Mouse (Mus musculus) hindbrain, embryonic 14.5 days (tissue): ENCODE results near the gene Tgm5. TPM values are rescaled to one million over a fixed set of nuclear protein-coding genes. Genes with fewer than 3 reads are reported as not detected.
A peak's percentile ranks its signal among the peaks of the same experiment; 100 is the strongest.

Experiments used
- ATAC-seq: fragments of 200-750 bp; cut with Nextera tagmentation; 2 replicates; pipeline ENCODE4 v1.8.0; 2017; ENCODE audit warnings: moderate number of reproducible peaks, mild to moderate bottlenecking, moderate TSS enrichment, moderate library complexity; ENCODE audit not compliant: low FRiP score
- DNase-seq: peaks from one replicate; pipeline ENCODE4 v3.0.0-alpha.2; 2015; ENCODE audit warnings: low spot score
- H3K27ac ChIP-seq: fragments of 300-500 bp; sonication (generic); 2 replicates; pipeline ENCODE4 v1.5.1; 2014; ENCODE audit warnings: mild to moderate bottlenecking, moderate library complexity
- H3K27me3 ChIP-seq: fragments of 300-500 bp; sonication (generic); 2 replicates; pipeline ENCODE4 v1.6.1; 2014; ENCODE audit warnings: mild to moderate bottlenecking, low read length, mixed read lengths; ENCODE audit not compliant: control insufficient read depth, insufficient read depth
- H3K36me3 ChIP-seq: fragments of 300-500 bp; sonication (generic); replicated peaks from 2 replicates; pipeline ENCODE4 v1.6.1; 2014; ENCODE audit not compliant: control insufficient read depth, insufficient read depth
- H3K4me1 ChIP-seq: fragments of 300-500 bp; sonication (generic); replicated peaks from 2 replicates; pipeline ENCODE4 v1.6.1; 2014; ENCODE audit warnings: antibody characterized with exemption, low read length, mixed read lengths; ENCODE audit not compliant: control insufficient read depth, insufficient read depth
- H3K4me2 ChIP-seq: fragments of 300-500 bp; sonication (generic); replicated peaks from 2 replicates; pipeline ENCODE4 v1.6.1; 2014; ENCODE audit warnings: mild to moderate bottlenecking, moderate library complexity
- H3K4me3 ChIP-seq: fragments of 300-500 bp; sonication (generic); replicated peaks from 2 replicates; pipeline ENCODE4 v1.5.1; 2014; ENCODE audit warnings: mild to moderate bottlenecking, low read length
- H3K9ac ChIP-seq: fragments of 300-500 bp; sonication (generic); 2 replicates; pipeline ENCODE4 v1.6.1; 2014
- H3K9me3 ChIP-seq: fragments of 300-500 bp; sonication (generic); 2 replicates; pipeline ENCODE4 v1.6.1; 2016; ENCODE audit warnings: low read length; ENCODE audit not compliant: control insufficient read depth
- WGBS: fragments of 180-500 bp; shearing (Covaris S2); extraction: QIAGEN DNeasy Blood & Tissue Kit; methylation state at CpG from one replicate; pipeline ENCODE4 v1.1.7; 2014; 5-methylcytosine and 5-hydroxymethylcytosine counted together
- polyA plus RNA-seq: library from polyadenylated mRNA; unstranded; fragments of >200 nt; fragmentation: Nextera tagmentation; extraction: Ambion mirVana; gene quantifications from 2 replicates; pipeline ENCODE4 v1.2.1, GENCODE M21; 2014

Gene Tgm5
- polyA plus RNA-seq, 1 experiment from 2014 or later = 0.24 TPM

DNA sequence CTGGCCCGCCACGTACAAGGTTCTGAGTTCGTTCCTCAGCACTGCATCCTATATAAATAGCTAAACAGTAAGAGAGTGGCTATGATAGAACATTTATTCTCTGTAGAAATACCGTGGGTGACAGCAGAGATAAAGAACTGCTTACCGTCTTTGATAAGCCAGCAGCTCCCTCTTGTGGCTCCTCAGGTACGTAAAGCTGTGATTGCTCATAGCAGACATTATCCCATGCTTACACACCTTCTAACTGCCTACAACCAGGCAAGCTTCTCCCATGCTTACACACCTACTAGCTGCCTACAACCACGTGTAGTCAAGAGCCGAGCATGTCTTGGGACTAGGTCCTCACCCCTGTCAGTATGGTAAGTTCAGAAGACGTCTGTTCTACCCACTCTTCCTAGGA is 16.4 kb upstream of the Tgm5 start:
- 22% methylated on average over 9 of the region's 9 CpGs for WGBS
- Histone ChIP-seq H3K27me3 (no peaks in the 10 kb centered on the region), H3K4me1 (no peaks in the 10 kb centered on the region), H3K27ac (no peak overlapping the region), H3K9ac (no peak overlapping the region), H3K36me3 (no peaks in the 10 kb centered on the region), H3K4me3 (no peak overlapping the region), H3K9me3 (no peaks in the 10 kb centered on the region), H3K4me2 (no peak overlapping the region)
- DNase-seq = peak; percentile 81
- ATAC-seq = no peak

DNA sequence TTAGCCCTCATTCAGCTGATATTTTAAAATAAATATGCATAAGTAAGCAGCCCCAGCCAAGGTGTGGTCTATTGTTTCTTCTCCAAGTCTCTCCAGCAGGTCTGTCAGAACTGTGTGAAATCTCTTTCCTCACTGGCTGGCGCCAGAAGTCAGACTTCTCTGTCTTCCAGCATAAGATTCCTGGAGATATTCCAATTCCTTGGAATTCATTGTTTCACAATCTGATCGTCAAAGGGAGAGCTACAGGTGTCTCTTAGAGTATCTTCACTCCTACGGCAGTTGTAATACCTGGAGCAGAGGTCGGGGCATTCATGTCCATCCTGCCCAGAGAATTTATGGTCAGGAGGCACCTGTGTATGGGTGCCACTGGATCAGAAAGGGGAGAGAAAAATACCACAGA is 4.1 kb upstream of the Tgm5 start:
- no peaks in the 10 kb centered on the region for H3K27me3 ChIP-seq
- no peaks in the 10 kb centered on the region for H3K36me3 ChIP-seq
- no peak overlapping the region for H3K9ac ChIP-seq
- no peak overlapping the region for H3K4me2 ChIP-seq
- H3K9me3 ChIP-seq = no peaks in the 10 kb centered on the region
- ATAC-seq = no peak
- H3K4me3 ChIP-seq = no peak overlapping the region
- 80% methylated on average over 4 of the region's 4 CpGs for WGBS
- no peak overlapping the region for H3K27ac ChIP-seq
- no peaks in the 10 kb centered on the region for H3K4me1 ChIP-seq
- no peak for DNase-seq

DNA sequence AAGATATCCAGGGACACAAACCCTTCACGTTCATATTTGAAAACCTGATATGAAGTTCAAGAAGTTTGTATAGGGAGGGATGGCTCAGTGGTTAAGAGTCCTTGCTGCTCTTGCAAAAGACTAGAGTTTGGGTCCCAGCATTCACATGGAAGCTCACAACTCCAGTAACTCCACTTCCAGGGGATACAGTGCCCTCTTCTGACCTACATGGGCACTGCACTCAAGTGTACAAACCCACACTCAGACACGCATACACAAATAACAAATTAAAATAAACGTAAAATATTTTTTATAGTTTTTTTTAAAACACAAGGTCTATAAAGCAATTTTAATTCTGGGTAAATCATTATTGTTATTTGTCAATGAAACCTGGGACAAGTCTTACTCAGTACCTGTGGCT is 2.9 kb upstream of the Tgm5 start:
- Histone ChIP-seq H3K36me3 (no peaks in the 10 kb centered on the region), H3K27me3 (no peaks in the 10 kb centered on the region), H3K4me1 (no peaks in the 10 kb centered on the region), H3K9ac (no peak overlapping the region), H3K9me3 (no peaks in the 10 kb centered on the region), H3K4me2 (no peak overlapping the region), H3K4me3 (no peak overlapping the region), H3K27ac (no peak overlapping the region)
- DNase-seq (no peak), ATAC-seq (no peak)
- WGBS = 91% methylated on average over 3 of the region's 3 CpGs

DNA sequence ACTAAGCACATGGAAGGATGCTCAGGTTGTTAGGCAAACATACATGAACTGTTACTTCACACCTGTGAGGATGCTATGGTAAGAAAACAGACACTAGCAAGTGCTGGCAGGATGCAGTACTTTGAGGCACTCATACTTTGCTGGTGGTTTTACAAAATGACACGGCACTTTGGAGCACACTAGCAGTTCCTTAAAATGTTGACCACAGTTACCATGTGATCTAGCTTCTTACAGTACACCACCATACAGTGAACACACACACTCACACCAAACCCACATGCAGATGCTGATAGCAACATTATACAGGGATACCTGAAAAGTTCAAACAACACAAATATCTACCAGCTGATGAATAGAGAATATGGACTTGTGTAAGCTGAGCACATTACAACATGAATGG is 3.0 kb downstream of the Tgm5 start:
- WGBS = 90% methylated on average over 1 of the region's 1 CpGs
- H3K9me3 ChIP-seq = no peaks in the 10 kb centered on the region
- DNase-seq (no peak), ATAC-seq (no peak)
- H3K4me3 ChIP-seq = no peak overlapping the region
- no peak overlapping the region for H3K9ac ChIP-seq
- no peaks in the 10 kb centered on the region for H3K36me3 ChIP-seq
- H3K27me3 ChIP-seq = no peaks in the 10 kb centered on the region
- H3K4me1 ChIP-seq = no peaks in the 10 kb centered on the region
- no peak overlapping the region for H3K27ac ChIP-seq
- no peak overlapping the region for H3K4me2 ChIP-seq

DNA sequence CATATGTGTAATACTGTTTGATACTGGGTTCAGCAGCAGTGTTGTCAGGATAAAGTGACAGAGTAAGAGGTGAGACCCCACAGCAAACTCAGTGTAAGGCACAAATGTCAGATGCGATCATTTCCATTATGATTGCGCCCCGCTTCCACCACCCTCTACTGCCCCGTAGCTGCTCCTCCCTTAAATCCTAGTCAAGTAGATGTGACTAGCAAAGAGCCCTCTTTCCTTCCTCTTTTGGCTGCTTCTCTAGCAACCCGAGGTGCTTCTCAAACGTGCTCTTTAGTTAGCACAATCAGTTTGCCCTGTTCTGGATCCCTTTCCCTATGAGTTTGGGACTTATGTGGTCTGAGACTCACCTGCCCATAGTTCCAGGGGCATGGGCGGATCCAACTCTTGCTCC is 10.9 kb downstream of the Tgm5 start:
- WGBS = 87% methylated on average over 7 of the region's 7 CpGs
- no peak overlapping the region for H3K4me3 ChIP-seq

DNA sequence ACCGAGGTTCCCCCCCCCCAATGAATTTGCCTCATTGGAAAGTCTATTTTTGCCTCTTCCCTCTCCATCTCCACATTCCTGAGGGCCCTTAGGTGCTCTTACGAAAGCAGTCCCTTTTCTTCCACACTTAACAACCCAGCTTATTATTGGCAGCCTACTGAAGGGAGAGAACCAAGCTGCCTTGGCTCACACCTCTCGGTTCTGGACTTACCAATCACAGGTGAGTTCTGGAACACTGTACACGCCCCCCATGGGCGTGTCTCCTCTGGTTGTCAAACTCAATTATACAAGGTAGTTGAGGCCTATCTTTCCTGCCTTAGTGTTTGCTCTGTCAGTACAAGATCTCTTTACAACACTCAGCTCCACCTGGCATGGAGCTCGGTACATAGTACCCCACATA is 13.8 kb downstream of the Tgm5 start:
- DNase-seq = no peak
- H3K4me3 ChIP-seq = no peak overlapping the region
- H3K4me1 ChIP-seq = no peaks in the 10 kb centered on the region
- H3K9ac ChIP-seq = no peak overlapping the region
- H3K36me3 ChIP-seq = no peaks in the 10 kb centered on the region
- H3K4me2 ChIP-seq = no peak overlapping the region
- WGBS = 86% methylated on average over 6 of the region's 6 CpGs
- H3K27me3 ChIP-seq = no peaks in the 10 kb centered on the region
- H3K9me3 ChIP-seq = no peaks in the 10 kb centered on the region
- no peak for ATAC-seq
- no peak overlapping the region for H3K27ac ChIP-seq

More for the DNA sequence above, 10.9 kb downstream of the Tgm5 start:
- Histone ChIP-seq H3K9me3 (no peaks in the 10 kb centered on the region), H3K4me2 (no peak overlapping the region), H3K4me1 (no peaks in the 10 kb centered on the region), H3K27ac (no peak overlapping the region), H3K9ac (no peak overlapping the region), H3K27me3 (no peaks in the 10 kb centered on the region), H3K36me3 (no peaks in the 10 kb centered on the region)
- ATAC-seq = no peak
- no peak for DNase-seq

DNA sequence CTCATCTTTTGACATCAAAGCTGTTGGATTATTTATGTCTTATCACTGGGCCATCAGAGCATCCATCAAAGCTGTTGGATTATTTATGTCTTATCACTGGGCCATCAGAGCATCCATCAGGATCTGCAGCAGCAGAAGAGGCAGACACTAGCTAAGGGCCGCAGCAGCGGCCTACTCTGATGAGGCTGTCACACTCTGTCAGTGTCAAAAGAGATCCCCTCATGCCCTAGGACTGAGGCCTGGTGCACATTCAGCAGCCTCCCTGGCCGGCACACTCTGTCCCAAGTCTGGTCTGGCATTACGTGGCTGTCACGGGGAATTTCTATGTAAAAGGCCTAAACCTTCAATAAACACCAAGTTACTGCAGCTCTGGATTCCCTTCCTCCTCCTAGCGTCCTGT is 16.1 kb downstream of the Tgm5 start:
- 67% methylated on average over 6 of the region's 6 CpGs for WGBS
- ATAC-seq = no peak
- Histone ChIP-seq H3K4me2 (no peak overlapping the region), H3K4me3 (no peak overlapping the region), H3K9me3 (no peaks in the 10 kb centered on the region), H3K4me1 (no peaks in the 10 kb centered on the region), H3K27ac (no peak overlapping the region), H3K36me3 (no peaks in the 10 kb centered on the region), H3K9ac (no peak overlapping the region), H3K27me3 (no peaks in the 10 kb centered on the region)
- DNase-seq = no peak

DNA sequence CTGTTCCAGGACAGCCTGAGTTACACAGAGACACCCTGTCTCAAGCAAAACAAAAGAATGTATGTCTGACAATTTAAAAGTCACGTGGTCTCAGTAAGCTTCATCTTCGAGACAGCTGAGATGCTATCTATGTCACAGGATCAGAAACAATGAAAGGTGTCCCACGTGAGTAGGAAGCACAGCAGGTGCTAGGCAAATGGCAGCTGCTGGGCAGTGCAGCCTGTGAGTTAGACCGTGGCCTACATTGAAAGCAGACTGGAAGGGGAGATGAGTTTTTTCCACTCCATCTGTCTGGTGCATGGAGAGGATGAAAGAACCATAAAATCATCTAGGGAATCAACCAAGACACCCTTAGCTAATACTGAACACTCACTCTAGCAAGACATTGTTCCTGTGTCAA is 18.5 kb downstream of the Tgm5 start:
- H3K9ac ChIP-seq = no peak overlapping the region
- ATAC-seq (no peak), DNase-seq (no peak)
- H3K4me1 ChIP-seq = no peaks in the 10 kb centered on the region
- no peaks in the 10 kb centered on the region for H3K27me3 ChIP-seq
- no peak overlapping the region for H3K4me2 ChIP-seq
- WGBS = 51% methylated on average over 4 of the region's 4 CpGs
- H3K4me3 ChIP-seq = no peak overlapping the region
- no peaks in the 10 kb centered on the region for H3K36me3 ChIP-seq
- H3K27ac ChIP-seq = no peak overlapping the region
- no peaks in the 10 kb centered on the region for H3K9me3 ChIP-seq

DNA sequence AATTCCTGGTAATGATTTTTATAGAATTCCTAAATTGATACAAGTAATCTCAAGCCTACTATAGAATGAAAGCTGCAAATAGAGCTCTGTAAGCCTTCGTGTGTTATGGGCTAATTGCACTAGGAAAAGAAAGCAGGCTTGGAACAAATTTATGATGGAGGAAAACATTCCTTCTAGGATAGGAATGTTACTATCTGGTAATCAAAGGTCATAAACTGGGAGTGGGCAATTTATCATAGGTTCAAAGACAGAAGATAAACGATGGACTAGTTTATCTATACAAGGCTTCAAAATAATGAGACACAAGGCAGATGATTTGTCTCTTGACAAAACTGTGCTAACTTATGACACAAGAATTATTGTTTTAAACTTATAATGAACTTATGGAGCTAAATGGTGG is 24.3 kb downstream of the Tgm5 start:
- 93% methylated on average over 2 of the region's 2 CpGs for WGBS
- H3K27ac ChIP-seq = no peak overlapping the region
- ATAC-seq = no peak

DNA sequence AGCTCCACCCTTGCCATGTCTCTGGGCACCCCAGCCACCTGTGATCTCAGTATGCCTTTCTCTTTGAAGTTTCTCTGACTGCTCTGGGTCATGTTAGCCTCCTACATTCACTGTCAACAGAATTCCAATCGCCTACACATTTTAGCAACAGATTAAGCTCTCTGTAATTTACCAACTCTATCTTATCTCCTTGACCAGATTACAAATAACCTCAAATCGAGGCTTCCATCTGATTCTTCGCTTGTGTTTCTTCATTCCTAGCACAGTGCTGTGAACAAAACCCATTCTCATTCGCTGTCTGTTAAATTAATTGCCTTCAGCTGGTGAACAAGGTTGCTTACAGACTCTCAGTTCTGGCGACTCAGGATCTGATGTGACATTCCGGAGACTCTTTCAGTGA is 27.6 kb downstream of the Tgm5 start:
- Histone ChIP-seq H3K4me3 (no peak overlapping the region), H3K9me3 (no peaks in the 10 kb centered on the region), H3K9ac (no peak overlapping the region), H3K4me1 (no peaks in the 10 kb centered on the region), H3K27ac (no peak overlapping the region), H3K36me3 (no peaks in the 10 kb centered on the region), H3K4me2 (no peak overlapping the region), H3K27me3 (no peaks in the 10 kb centered on the region)
- 75% methylated on average over 6 of the region's 6 CpGs for WGBS
- ATAC-seq (no peak), DNase-seq (no peak)

More for the DNA sequence above, 24.3 kb downstream of the Tgm5 start:
- DNase-seq = no peak
- H3K9me3 ChIP-seq = no peaks in the 10 kb centered on the region
- H3K4me1 ChIP-seq = no peaks in the 10 kb centered on the region
- no peaks in the 10 kb centered on the region for H3K36me3 ChIP-seq
- H3K27me3 ChIP-seq = no peaks in the 10 kb centered on the region
- no peak overlapping the region for H3K4me2 ChIP-seq
- H3K9ac ChIP-seq = no peak overlapping the region
- H3K4me3 ChIP-seq = no peak overlapping the region
